Mouse (Mus musculus) kidney, postnatal 4 days (tissue): ENCODE measurements at regions not wholly inside any gene's neighbourhood (a gene's known extent, or its start where the extent isn't known, plus 50 kb on each side); places are given as distances from the start of the nearest gene placed in this dataset.
"Not testable (repeated sequence)": the region's sequence is repeated elsewhere in the genome, so short reads cannot be mapped to it uniquely, and the experiment has no call there.

ENCODE experiments used
- DNase-seq, 2 experiments: peaks; one replicate each; pipeline ENCODE4 v3.0.0; 2021; ENCODE audit warnings: mixed read lengths in 2 of 2

GRCm38 (mm10) chr13:5546937-5547336 lies 314.3 kb upstream of the Klf6 start:
- DNase-seq, result no peak

- no peak for DNase-seq
These were observed 312.5 kb upstream of the Klf6 start for GRCm38 (mm10) chr13:5548768-5549167.

DNA sequence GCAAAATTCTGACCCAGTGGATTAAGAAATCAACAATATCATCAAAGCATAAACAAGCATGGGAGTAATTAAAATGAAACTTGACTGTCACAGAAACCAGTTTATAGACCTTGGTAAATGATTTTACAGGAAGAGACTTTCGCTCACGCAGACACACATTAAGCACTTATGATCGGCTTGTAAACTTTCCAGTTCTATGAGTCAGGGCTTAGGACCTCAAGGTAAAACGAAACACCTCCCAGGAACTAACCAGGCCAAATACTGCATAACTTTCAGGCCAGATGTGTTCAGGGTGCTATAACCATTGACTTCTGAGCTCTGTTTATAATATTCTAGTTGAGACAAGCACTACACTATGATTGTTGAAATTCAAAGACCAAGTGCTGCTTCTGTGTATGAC lies 312.1 kb upstream of the Klf6 start:
- no peak for DNase-seq

- no peak for DNase-seq
These were observed 311.5 kb upstream of the Klf6 start for GRCm38 (mm10) chr13:5549747-5550146.

DNA sequence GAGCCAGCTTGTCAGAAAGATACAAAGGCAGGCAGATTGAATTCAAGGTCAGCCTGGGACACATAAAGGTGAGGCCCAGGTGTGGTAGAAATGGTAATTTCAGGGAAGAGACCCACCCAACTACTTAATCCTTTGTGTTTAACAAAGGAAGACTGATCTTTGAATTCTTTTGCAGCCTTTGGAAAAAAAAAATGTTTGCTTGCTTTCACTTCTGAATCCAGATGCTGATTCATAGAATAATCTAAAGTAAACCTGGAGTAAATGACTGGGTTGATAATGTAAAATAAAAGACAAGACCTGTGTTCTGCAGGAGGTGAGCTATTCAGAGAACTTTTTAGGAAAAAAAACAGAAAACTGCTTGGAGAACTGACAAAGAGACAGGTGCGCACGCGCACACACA lies 310.9 kb upstream of the Klf6 start:
- no peak for DNase-seq

DNA sequence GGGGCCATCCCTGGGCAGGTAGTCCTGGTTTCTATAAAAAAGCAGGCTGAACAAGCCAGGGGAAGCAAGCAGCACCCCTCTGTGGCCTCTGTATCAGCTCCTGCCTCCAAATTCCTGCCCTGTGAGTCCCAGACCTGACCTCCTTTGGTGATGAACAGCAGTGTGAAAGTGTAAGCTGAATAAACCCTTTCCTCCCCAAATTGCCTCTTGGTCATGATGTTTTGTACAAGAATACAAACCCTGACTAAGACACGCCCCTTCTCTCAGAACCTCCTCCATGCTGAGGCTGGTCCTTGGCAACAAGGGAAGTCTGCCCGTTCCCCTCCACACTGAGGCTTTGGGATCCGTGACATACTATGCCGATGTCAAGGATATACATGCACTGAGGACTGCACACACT lies 310.2 kb upstream of the Klf6 start:
- no peak for DNase-seq

GRCm38 (mm10) chr13:5553461-5553860 lies 307.8 kb upstream of the Klf6 start:
- DNase-seq, result no peak

GRCm38 (mm10) chr13:5558095-5558494 lies 303.2 kb upstream of the Klf6 start:
- no peak for DNase-seq

DNA sequence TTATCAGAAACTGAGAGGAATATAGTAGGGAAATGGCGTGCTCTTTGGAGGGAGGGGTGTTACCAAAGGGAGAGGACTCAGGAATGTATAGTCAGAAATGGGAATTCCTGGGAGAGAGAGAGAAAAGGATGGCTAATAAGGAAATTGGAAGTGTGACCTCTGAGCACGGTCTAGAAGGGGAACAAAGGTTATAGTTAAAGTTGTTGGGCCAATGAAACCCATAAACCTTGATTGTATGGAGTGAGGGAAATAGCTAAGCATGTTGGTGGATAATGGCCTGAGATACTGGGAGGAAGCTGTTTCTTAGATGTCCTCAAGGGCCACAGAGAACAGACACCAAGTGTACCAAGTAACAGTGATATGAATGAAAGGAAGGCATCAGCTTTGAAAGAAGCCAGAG lies 294.8 kb upstream of the Klf6 start:
- no peak for DNase-seq

DNA sequence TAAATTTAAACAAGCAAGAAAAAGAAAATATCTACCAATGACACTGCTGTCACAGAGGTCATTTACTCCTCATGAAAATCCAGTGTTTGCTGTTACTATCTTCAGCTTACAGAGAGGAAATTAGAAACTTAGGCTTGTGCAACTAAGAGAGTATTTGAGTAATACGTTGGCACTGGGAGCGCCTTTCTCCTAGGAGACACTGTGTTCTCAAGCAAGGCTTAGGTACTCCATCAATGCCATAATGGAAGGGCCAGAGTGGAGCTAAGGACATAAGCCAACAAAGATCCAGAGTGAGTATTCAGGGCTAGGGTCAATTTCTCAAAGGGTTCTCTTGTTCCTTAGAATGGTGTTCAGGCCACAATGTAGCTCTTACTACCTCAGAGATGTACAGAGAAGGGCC lies 294.4 kb upstream of the Klf6 start:
- no peak for DNase-seq

- no peak for DNase-seq
These were observed 291.7 kb upstream of the Klf6 start for GRCm38 (mm10) chr13:5569579-5569978.

GRCm38 (mm10) chr13:5570386-5570785 lies 290.9 kb upstream of the Klf6 start:
- DNase-seq, result no peak

- DNase-seq, result no peak
These were observed 284.7 kb upstream of the Klf6 start for GRCm38 (mm10) chr13:5576568-5576967.

DNA sequence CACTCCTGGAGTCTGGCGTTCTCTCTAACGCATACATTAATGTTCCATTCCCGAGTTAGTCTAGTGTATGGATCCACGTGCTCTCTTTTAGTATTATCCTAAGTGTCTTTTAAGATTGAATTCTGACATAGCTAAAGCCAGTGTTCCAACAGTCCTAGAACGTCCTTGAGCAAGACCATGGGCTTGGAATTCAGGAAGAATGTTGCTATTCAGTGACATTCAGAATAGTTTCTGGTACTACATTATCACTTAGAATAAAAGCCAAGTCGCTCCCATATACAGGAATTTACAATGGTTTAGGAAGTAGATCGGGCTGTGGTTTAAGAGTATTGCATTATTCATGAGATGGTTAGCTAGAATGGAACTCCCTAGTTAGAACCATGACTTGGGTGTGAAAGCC lies 277.6 kb upstream of the Klf6 start:
- DNase-seq, result not testable (repeated sequence)

DNA sequence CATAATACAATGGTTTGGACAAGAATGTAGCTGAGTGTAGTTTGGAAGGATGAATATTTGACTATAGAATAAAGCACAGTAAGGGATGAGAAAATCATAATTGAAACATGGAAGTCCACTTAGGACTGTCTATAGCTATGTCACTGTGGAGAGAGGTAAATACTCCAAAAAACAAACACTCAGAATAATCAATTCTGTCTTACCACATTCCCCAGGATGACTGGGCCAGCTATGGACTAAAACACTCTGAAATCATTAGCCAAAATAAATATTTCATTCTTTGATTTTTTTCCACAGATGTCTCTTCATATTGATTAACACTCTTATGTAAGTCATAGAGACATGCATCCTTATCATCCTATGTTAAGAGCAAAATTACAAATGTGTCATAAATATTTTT lies 274.1 kb upstream of the Klf6 start:
- no peak for DNase-seq

DNA sequence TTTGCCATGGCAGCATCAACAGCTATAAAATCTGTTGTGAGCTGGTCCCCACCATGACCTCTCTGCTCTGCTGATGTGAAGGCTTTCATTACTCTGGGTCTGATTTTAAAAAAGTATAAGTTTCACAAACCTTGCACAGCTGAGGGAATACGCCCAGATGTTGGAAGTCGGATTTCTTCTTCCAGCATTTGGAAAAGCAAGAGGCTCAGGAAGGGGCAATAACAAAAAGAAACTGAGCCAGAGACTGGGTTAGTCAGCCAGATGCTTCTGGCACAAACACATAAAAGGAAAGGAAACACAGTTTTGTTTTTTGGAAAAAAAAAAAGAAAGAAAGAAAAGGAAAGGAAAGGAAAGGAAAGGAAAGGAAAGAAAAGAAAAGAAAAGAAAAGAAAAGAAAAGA lies 270.0 kb upstream of the Klf6 start:
- no peak for DNase-seq

DNA sequence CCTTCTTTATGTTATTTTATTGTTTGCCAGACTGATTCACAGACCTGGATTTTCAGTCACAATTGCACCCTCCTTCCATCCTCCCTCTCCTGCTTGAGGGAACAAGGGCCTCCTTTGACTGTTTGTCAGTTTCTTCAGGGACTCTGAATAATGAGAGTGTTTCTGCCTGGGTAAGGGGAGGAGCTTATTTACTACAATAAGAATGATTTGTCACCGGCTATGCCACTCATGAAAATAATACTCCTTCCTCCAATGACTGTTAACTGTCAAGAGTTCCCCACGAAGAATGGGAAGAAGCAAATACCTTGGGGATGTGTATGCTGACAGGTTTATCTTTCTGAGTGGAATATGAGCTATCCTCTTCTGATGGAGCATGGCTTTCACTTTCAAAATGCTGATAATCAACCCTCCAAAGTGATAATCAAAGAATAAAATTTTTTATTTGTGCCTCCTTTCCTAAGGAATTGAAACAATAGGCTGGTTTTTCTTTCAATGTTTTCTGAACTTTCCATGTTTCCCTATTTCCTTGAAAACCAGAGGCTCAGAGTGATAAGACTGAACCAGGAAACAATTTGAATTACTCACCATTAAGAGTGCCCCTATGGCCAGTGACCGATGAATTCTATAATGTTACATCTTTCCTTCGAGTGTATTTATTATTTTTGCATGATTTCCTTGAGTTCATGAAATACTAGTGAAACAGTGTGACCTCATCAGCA lies 269.3 kb upstream of the Klf6 start:
- no peak for DNase-seq

- DNase-seq, result no peak
These were observed 268.7 kb upstream of the Klf6 start for GRCm38 (mm10) chr13:5592556-5593061.

GRCm38 (mm10) chr13:5601648-5602047 lies 259.6 kb upstream of the Klf6 start:
- no peak for DNase-seq

DNA sequence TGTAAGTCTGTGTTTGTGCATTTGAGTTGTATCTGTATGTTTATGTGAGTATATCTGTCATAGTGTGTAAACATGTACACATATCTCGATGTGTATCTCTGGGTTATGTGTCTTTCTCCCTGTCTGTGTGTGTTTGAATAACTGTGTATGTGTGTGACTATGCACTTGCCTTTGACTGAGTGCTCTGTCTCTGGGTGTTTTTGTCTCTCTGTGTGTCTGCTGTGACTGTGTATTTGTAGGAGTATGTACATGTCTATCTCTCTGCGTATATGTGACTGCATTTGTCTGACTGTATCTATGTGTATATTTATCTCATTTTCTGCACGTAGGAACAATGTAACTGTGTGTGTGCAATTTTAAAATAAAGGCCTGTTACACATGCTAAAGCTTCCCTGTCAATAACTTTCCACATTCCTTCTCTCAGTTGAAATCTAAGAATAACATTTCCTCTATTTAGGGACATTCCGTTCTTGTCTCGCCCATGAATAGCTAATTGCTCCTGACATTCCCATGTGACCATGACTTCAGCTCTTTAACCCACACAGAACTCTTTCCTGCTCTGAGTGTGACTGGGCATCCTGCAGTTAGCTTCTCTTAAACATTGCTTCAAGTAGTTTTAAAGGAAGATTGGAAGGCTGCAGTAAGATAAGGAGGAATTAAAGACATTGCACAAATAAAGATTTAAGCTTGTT lies 257.2 kb upstream of the Klf6 start:
- no peak for DNase-seq

DNA sequence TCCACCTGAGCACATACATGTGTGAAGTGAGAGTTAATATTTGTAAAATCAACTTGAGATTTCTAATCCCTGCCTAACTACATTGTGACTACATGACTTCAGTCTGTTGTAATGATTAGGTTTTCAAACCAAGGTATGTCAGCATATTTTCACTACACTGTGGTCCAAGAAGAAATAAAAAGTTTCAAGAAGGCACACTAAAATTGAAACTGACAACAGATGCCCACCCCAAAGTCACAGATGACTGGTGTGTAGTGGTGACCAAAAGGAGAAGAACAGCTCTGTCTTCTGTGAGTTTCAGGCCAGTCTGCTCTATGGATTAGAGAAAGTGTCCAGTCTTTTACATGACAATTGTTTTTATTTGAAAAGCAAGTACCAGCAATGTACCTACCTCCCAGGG lies 255.9 kb upstream of the Klf6 start:
- no peak for DNase-seq

DNA sequence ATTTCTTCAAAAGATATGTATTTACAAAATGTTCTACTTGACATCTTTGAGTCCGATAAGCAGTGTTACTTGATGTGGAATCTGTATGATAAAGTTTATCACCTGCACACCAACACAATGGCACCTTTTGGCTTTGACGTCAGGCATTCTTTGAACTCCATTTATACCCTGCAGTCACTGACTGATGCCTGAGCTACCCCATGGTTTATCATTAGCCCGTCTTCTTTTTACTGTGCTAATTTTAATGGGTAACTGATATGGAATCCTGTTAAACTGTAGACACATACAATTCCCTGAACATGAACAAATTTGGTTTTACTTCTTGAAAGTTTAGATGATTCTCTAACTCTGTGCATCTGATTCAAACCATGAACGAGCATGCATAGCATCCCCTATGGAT lies 253.8 kb upstream of the Klf6 start:
- no peak for DNase-seq

GRCm38 (mm10) chr13:5614186-5614737 lies 247.0 kb upstream of the Klf6 start:
- DNase-seq, result no peak

GRCm38 (mm10) chr13:5614833-5615232 lies 246.4 kb upstream of the Klf6 start:
- no peak for DNase-seq
